Mouse (Mus musculus) heart, postnatal 0 days (tissue): ENCODE measurements around the gene Il27.

Source experiments
- CTCF ChIP-seq: IDR thresholded peaks from 2 replicates; pipeline ENCODE4 v1.5.1; 2016; ENCODE audit warnings: antibody characterized with exemption, control low read depth, low read depth
- EP300 ChIP-seq: IDR thresholded peaks from 2 replicates; pipeline ENCODE4 v1.6.1; 2016; ENCODE audit warnings: antibody characterized with exemption, low read depth

GRCm38 (mm10) chr7:126585717-126586116 is 9.0 kb downstream of the Il27 start, which contains the start of gene Cln3:
- TF ChIP-seq CTCF (no peak), EP300 (no peak)
